Mouse (Mus musculus) myocyte (in vitro differentiated cells): ENCODE data around the gene B230219D22Rik.

Source experiments
- CEBPB ChIP-seq: IDR thresholded peaks from 2 replicates; pipeline ENCODE4 v1.6.1; 2011; ENCODE audit warnings: mild to moderate bottlenecking, moderate library complexity; ENCODE audit not compliant: poor library complexity, insufficient read depth, severe bottlenecking
- MAX ChIP-seq: IDR thresholded peaks from one replicate; pipeline ENCODE4 v1.6.1; 2011; ENCODE audit warnings: low read depth, mild to moderate bottlenecking, control low read depth
- MYOD1 ChIP-seq, 3 experiments: IDR thresholded peaks; one replicate each; pipeline ENCODE4 v1.6.1; 2011; ENCODE audit warnings: control low read depth in 2 of 3, low read depth in 2 of 3, mild to moderate bottlenecking in 2 of 3, moderate library complexity in 1 of 3; ENCODE audit not compliant: insufficient read length in 2 of 3, control insufficient read depth in 1 of 3
- MYOG ChIP-seq, 3 experiments: IDR thresholded peaks; one replicate each; pipeline ENCODE4 v1.6.1; 2011; ENCODE audit warnings: control low read depth in 2 of 3, low read depth in 2 of 3, mild to moderate bottlenecking in 2 of 3; ENCODE audit not compliant: insufficient read length in 2 of 3, control insufficient read depth in 1 of 3, insufficient read depth in 1 of 3
- POLR2A ChIP-seq: IDR thresholded peaks from one replicate; pipeline ENCODE4 v1.6.1; 2011; ENCODE audit warnings: low read depth, mild to moderate bottlenecking, control low read depth, moderate library complexity; ENCODE audit not compliant: insufficient read length
- POLR2AphosphoS2 ChIP-seq: IDR thresholded peaks from one replicate; pipeline ENCODE4 v1.6.1; 2011; ENCODE audit warnings: low read depth, control low read depth; ENCODE audit not compliant: insufficient read length
- TCF12 ChIP-seq: IDR thresholded peaks from one replicate; pipeline ENCODE4 v1.6.1; 2011; ENCODE audit warnings: mild to moderate bottlenecking, control low read depth; ENCODE audit not compliant: poor library complexity, insufficient read depth, severe bottlenecking
- USF1 ChIP-seq: IDR thresholded peaks from one replicate; pipeline ENCODE4 v1.6.1; 2011; ENCODE audit warnings: low read depth, mild to moderate bottlenecking, control low read depth, moderate library complexity

DNA sequence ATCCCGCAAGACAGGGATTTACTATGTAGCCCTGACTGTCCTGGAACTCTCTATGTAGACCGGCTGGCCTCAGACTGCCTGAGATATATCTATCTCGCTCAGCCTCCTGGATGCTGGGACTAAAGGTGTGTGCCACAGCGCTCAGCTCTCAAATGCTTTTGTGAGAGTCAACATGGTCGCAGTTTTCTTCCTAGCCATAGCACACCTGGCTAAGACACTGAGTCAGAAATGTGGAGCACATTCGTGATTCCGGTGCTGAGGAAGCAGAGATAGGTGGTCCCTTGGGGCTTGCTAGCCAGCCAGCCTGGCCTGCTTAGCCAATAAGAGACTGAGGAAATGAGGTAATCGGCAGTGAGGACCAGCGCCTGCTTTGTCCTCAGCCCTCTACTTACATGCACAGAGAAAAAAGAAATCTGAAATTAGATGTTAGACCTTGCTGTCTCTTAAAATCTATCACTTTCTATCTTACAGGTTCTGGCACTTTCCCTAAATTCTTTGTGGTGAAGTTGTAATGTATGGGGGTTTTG lies 6.8 kb upstream of the B230219D22Rik start:
- no peak for TF ChIP-seq POLR2A
- no peak for TF ChIP-seq MAX
- TF ChIP-seq MYOG (IDR thresholded peaks at IDR 0.05; ENCODE audit: control insufficient read depth in 1 of 3, insufficient read depth in 1 of 3, insufficient read length in 2 of 3, low read depth in 2 of 3), result no peak
- no peak for TF ChIP-seq POLR2AphosphoS2
- TF ChIP-seq MYOD1 (IDR thresholded peaks at IDR 0.05; ENCODE audit: control insufficient read depth in 1 of 3, insufficient read length in 2 of 3, low read depth in 2 of 3), result no peak
- no peak for TF ChIP-seq CEBPB
- no peak for TF ChIP-seq USF1
- no peak for TF ChIP-seq TCF12
